Mouse (Mus musculus) lung, embryonic 16.5 days (tissue): Measurements from ENCODE around the gene Washc2. TPM values are rescaled to one million over a fixed set of nuclear protein-coding genes. Genes with fewer than 3 reads are reported as not detected.
"Not testable (repeated sequence)": the region's sequence is repeated elsewhere in the genome, so short reads cannot be mapped to it uniquely, and the experiment has no call there.

Experiments
- ATAC-seq: fragments of 200-750 bp; cut with Nextera tagmentation; 2 replicates; pipeline ENCODE4 v1.8.0; 2017; ENCODE audit warnings: low read depth, mild to moderate bottlenecking, moderate library complexity
- H3K27ac ChIP-seq: fragments of 300-500 bp; sonication (generic); 2 replicates; pipeline ENCODE4 v1.5.1; 2014; ENCODE audit warnings: mild to moderate bottlenecking, control low read depth, low read length
- H3K27me3 ChIP-seq: fragments of 300-500 bp; sonication (generic); 2 replicates; pipeline ENCODE4 v1.6.1; 2014; ENCODE audit warnings: low read depth, low read length, mixed read lengths; ENCODE audit not compliant: control insufficient read depth, insufficient read depth
- H3K36me3 ChIP-seq: fragments of 300-500 bp; sonication (generic); 2 replicates; pipeline ENCODE4 v1.6.1; 2014; ENCODE audit warnings: low read length; ENCODE audit not compliant: control insufficient read depth, insufficient read depth
- H3K4me1 ChIP-seq: fragments of 300-500 bp; sonication (generic); replicated peaks from 2 replicates; pipeline ENCODE4 v1.6.1; 2014; ENCODE audit warnings: low read length, mixed read lengths; ENCODE audit not compliant: control insufficient read depth, insufficient read depth
- H3K4me2 ChIP-seq: fragments of 300-500 bp; sonication (generic); 2 replicates; pipeline ENCODE4 v1.6.1; 2014; ENCODE audit warnings: low read depth, low read length, control low read depth
- H3K4me3 ChIP-seq: fragments of 300-500 bp; sonication (generic); 2 replicates; pipeline ENCODE4 v1.5.1; 2014; ENCODE audit warnings: mild to moderate bottlenecking, low read length, control low read depth
- H3K9ac ChIP-seq: fragments of 300-500 bp; sonication (generic); 2 replicates; pipeline ENCODE4 v1.6.1; 2014; ENCODE audit warnings: low read length, control low read depth
- H3K9me3 ChIP-seq: fragments of 300-500 bp; sonication (generic); 2 replicates; pipeline ENCODE4 v1.6.1; 2016; ENCODE audit warnings: low read length; ENCODE audit not compliant: control insufficient read depth
- WGBS: fragments of 180-500 bp; shearing (Covaris S2); extraction: QIAGEN DNeasy Blood & Tissue Kit; methylation state at CpG from one replicate; pipeline ENCODE4 v1.1.7; 2014; 5-methylcytosine and 5-hydroxymethylcytosine counted together
- polyA plus RNA-seq: library from polyadenylated mRNA; unstranded; fragments of >200 nt; fragmentation: Nextera tagmentation; extraction: Ambion mirVana; gene quantifications from 2 replicates; pipeline ENCODE4 v1.2.1, GENCODE M21; 2015

Gene Washc2
- polyA plus RNA-seq, 1 experiment from 2014 or later = 41.1 TPM

GRCm38 (mm10) chr6:116193394-116194393, 14.1 kb upstream of the Washc2 start, which contains the start of gene Tmcc1:
Gene Tmcc1 (minus strand): TSS chr6:116193486.
- Histone ChIP-seq H3K36me3 (no peaks in the 10 kb centered on the region), H3K4me1 (peaks cover 19% of the 10 kb centered on the region), H3K4me3 (peak within 1 kb of the TSS; percentile 74), H3K9ac (peak within 1 kb of the TSS; percentile 96), H3K27ac (peak within 1 kb of the TSS; percentile 68), H3K27me3 (no peaks in the 10 kb centered on the region), H3K9me3 (no peaks in the 10 kb centered on the region), H3K4me2 (peak within 1 kb of the TSS; percentile 86)
- WGBS = under 1% methylated on average over 58 of the region's 68 CpGs
- ATAC-seq = peak; percentile 97

- no peaks in the 10 kb centered on the region for H3K27me3 ChIP-seq
- ATAC-seq = no peak
- no peaks in the 10 kb centered on the region for H3K36me3 ChIP-seq
- 67% methylated on average over 8 of the region's 8 CpGs for WGBS
- no peak overlapping the region for H3K9ac ChIP-seq
- H3K9me3 ChIP-seq = no peaks in the 10 kb centered on the region
- H3K4me2 ChIP-seq = no peak overlapping the region
- peaks cover 17% of the 10 kb centered on the region for H3K4me1 ChIP-seq
- H3K4me3 ChIP-seq = no peak overlapping the region
- no peak overlapping the region for H3K27ac ChIP-seq
Measured at GRCm38 (mm10) chr6:116195811-116196210, 12.0 kb upstream of the Washc2 start.

GRCm38 (mm10) chr6:116198173-116198572, 9.7 kb upstream of the Washc2 start:
- Histone ChIP-seq H3K36me3 (no peaks in the 10 kb centered on the region), H3K27me3 (no peaks in the 10 kb centered on the region), H3K4me1 (peaks cover 4% of the 10 kb centered on the region; the same call in 1 of the 2 replicates), H3K4me2 (no peak overlapping the region), H3K9me3 (no peaks in the 10 kb centered on the region), H3K9ac (no peak overlapping the region), H3K4me3 (no peak overlapping the region), H3K27ac (no peak overlapping the region)
- WGBS = 30% methylated on average over 3 of the region's 3 CpGs
- ATAC-seq = no peak

GRCm38 (mm10) chr6:116199682-116200081, 8.2 kb upstream of the Washc2 start:
- H3K4me1 ChIP-seq = no peaks in the 10 kb centered on the region
- H3K4me2 ChIP-seq = no peak overlapping the region
- no peak overlapping the region for H3K27ac ChIP-seq
- no peaks in the 10 kb centered on the region for H3K9me3 ChIP-seq
- no peaks in the 10 kb centered on the region for H3K27me3 ChIP-seq
- 56% methylated on average over 2 of the region's 2 CpGs for WGBS
- H3K4me3 ChIP-seq = no peak overlapping the region
- H3K9ac ChIP-seq = no peak overlapping the region
- H3K36me3 ChIP-seq = no peaks in the 10 kb centered on the region
- no peak for ATAC-seq

GRCm38 (mm10) chr6:116227767-116228166, 19.9 kb downstream of the Washc2 start:
- Histone ChIP-seq H3K36me3 (peaks cover 24% of the 10 kb centered on the region), H3K4me1 (no peaks in the 10 kb centered on the region), H3K27me3 (no peaks in the 10 kb centered on the region), H3K4me3 (no peak overlapping the region), H3K9me3 (no peaks in the 10 kb centered on the region), H3K4me2 (no peak overlapping the region), H3K27ac (no peak overlapping the region), H3K9ac (no peak overlapping the region)
- WGBS = 72% methylated on average over 11 of the region's 11 CpGs
- ATAC-seq = peak; percentile 67

GRCm38 (mm10) chr6:116228785-116229525, 21.1 kb downstream of the Washc2 start:
- H3K9ac ChIP-seq = no peak overlapping the region
- no peaks in the 10 kb centered on the region for H3K9me3 ChIP-seq
- H3K36me3 ChIP-seq = peaks cover 24% of the 10 kb centered on the region
- no peaks in the 10 kb centered on the region for H3K27me3 ChIP-seq
- ATAC-seq = peak; percentile 61; the same call in 1 of the 2 replicates
- WGBS = 62% methylated on average over 12 of the region's 12 CpGs
- H3K4me1 ChIP-seq = no peaks in the 10 kb centered on the region
- H3K4me2 ChIP-seq = no peak overlapping the region
- no peak overlapping the region for H3K27ac ChIP-seq
- H3K4me3 ChIP-seq = no peak overlapping the region

GRCm38 (mm10) chr6:116234821-116235220, 27.0 kb downstream of the Washc2 start:
- H3K36me3 ChIP-seq = peaks cover 25% of the 10 kb centered on the region
- ATAC-seq, H3K4me2 ChIP-seq, H3K4me1 ChIP-seq, H3K27me3 ChIP-seq, H3K9me3 ChIP-seq, H3K4me3 ChIP-seq, H3K9ac ChIP-seq, H3K27ac ChIP-seq: not testable (repeated sequence)
- 90% methylated on average over 2 of the region's 2 CpGs for WGBS

GRCm38 (mm10) chr6:116235336-116235735, 27.5 kb downstream of the Washc2 start:
- H3K9ac ChIP-seq = no peak overlapping the region
- no peaks in the 10 kb centered on the region for H3K4me1 ChIP-seq
- H3K9me3 ChIP-seq = no peaks in the 10 kb centered on the region
- H3K36me3 ChIP-seq = peaks cover 28% of the 10 kb centered on the region
- no peak overlapping the region for H3K4me3 ChIP-seq
- no peak for ATAC-seq
- no peak overlapping the region for H3K4me2 ChIP-seq
- no peaks in the 10 kb centered on the region for H3K27me3 ChIP-seq
- H3K27ac ChIP-seq = no peak overlapping the region
- 92% methylated on average over 5 of the region's 5 CpGs for whole genome bisulfite sequencing

- ATAC-seq = no peak
- 89% methylated on average over 5 of the region's 5 CpGs for WGBS
- H3K36me3 ChIP-seq = peaks cover 22% of the 10 kb centered on the region
Measured at GRCm38 (mm10) chr6:116238083-116238482, 30.2 kb downstream of the Washc2 start.

More at GRCm38 (mm10) chr6:116238083-116238482, 30.2 kb downstream of the Washc2 start:
- H3K4me2 ChIP-seq = no peak overlapping the region
- H3K27me3 ChIP-seq = no peaks in the 10 kb centered on the region
- H3K9ac ChIP-seq = no peak overlapping the region
- no peaks in the 10 kb centered on the region for H3K9me3 ChIP-seq
- no peaks in the 10 kb centered on the region for H3K4me1 ChIP-seq
- H3K27ac ChIP-seq = no peak overlapping the region
- no peak overlapping the region for H3K4me3 ChIP-seq
